Mouse (Mus musculus) kidney, embryonic 14.5 days (tissue): ENCODE measurements around the gene Sorcs1. TPM values are rescaled to one million over a fixed set of nuclear protein-coding genes. Genes with fewer than 3 reads are reported as not detected.

Experiments used
- ATAC-seq: fragments of 200-750 bp; cut with Nextera tagmentation; 2 replicates; pipeline ENCODE4 v1.8.0; 2017; ENCODE audit warnings: moderate number of reproducible peaks, mild to moderate bottlenecking, moderate TSS enrichment, moderate library complexity; ENCODE audit not compliant: low FRiP score, low TSS enrichment
- H3K27ac ChIP-seq: fragments of 300-500 bp; sonication (generic); 2 replicates; pipeline ENCODE4 v1.5.1; 2014; ENCODE audit warnings: low read depth, mild to moderate bottlenecking, low read length, moderate library complexity, mixed read lengths
- H3K27me3 ChIP-seq: fragments of 300-500 bp; sonication (generic); 2 replicates; pipeline ENCODE4 v1.6.1; 2014; ENCODE audit warnings: mild to moderate bottlenecking, low read length; ENCODE audit not compliant: control insufficient read depth, insufficient read depth
- H3K36me3 ChIP-seq: fragments of 300-500 bp; sonication (generic); 2 replicates; pipeline ENCODE4 v1.6.1; 2014; ENCODE audit warnings: low read length, mixed read lengths; ENCODE audit not compliant: control insufficient read depth, insufficient read depth
- H3K4me1 ChIP-seq: fragments of 300-500 bp; sonication (generic); 2 replicates; pipeline ENCODE4 v1.6.1; 2014; ENCODE audit warnings: low read length, mixed read lengths; ENCODE audit not compliant: control insufficient read depth, insufficient read depth
- H3K4me2 ChIP-seq: fragments of 300-500 bp; sonication (generic); replicated peaks from 2 replicates; pipeline ENCODE4 v1.6.1; 2014; ENCODE audit warnings: low read depth, mild to moderate bottlenecking, low read length
- H3K4me3 ChIP-seq: fragments of 300-500 bp; sonication (generic); 2 replicates; pipeline ENCODE4 v1.5.1; 2014; ENCODE audit warnings: mild to moderate bottlenecking, low read length
- H3K9ac ChIP-seq: fragments of 300-500 bp; sonication (generic); 2 replicates; pipeline ENCODE4 v1.6.1; 2014; ENCODE audit warnings: low read depth, mild to moderate bottlenecking, low read length, moderate library complexity
- H3K9me3 ChIP-seq: fragments of 300-500 bp; sonication (generic); 2 replicates; pipeline ENCODE4 v1.6.1; 2016; ENCODE audit warnings: low read length; ENCODE audit not compliant: control insufficient read depth
- WGBS: fragments of 180-500 bp; shearing (Covaris S2); extraction: QIAGEN DNeasy Blood & Tissue Kit; methylation state at CpG from one replicate; pipeline ENCODE4 v1.1.7; 2014; 5-methylcytosine and 5-hydroxymethylcytosine counted together
- polyA plus RNA-seq: library from polyadenylated mRNA; unstranded; fragments of >200 nt; fragmentation: Nextera tagmentation; extraction: Ambion mirVana; gene quantifications from 2 replicates; pipeline ENCODE4 v1.2.1, GENCODE M21; 2014

Gene Sorcs1
- polyA plus RNA-seq, 1 experiment from 2014 or later = 2.5 TPM

- ATAC-seq = no peak
- H3K4me2 ChIP-seq = no peak overlapping the region
- no peak overlapping the region for H3K27ac ChIP-seq
- no peak overlapping the region for H3K9ac ChIP-seq
- H3K9me3 ChIP-seq = no peaks in the 10 kb centered on the region
- no peaks in the 10 kb centered on the region for H3K36me3 ChIP-seq
- WGBS = 83% methylated on average over 4 of the region's 4 CpGs
- no peaks in the 10 kb centered on the region for H3K4me1 ChIP-seq
- H3K27me3 ChIP-seq = no peaks in the 10 kb centered on the region
- H3K4me3 ChIP-seq = no peak overlapping the region
Measured at GRCm38 (mm10) chr19:50597300-50597699, 81.1 kb downstream of the Sorcs1 start.

DNA sequence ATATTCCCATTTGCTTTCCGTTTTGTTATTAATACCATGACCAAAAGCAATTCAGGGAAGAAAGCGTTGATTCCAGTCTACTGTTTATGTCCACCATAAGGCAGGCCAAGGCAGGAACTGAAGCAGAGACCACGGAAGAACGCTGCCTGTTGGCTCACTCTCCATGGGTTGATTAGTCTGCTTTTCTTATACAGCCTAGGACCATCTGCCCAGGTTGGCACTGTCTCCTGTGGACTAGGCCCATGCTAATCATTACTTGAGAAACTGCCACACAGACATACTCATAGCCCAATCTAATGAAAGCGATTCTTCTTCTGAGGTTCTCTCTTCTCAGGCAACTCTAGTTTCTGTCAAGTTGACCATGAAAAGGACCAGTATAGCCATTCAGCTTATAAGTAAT is 92.3 kb downstream of the Sorcs1 start:
- WGBS = 95% methylated on average over 5 of the region's 5 CpGs
- ATAC-seq = no peak
- no peak overlapping the region for H3K4me3 ChIP-seq

DNA sequence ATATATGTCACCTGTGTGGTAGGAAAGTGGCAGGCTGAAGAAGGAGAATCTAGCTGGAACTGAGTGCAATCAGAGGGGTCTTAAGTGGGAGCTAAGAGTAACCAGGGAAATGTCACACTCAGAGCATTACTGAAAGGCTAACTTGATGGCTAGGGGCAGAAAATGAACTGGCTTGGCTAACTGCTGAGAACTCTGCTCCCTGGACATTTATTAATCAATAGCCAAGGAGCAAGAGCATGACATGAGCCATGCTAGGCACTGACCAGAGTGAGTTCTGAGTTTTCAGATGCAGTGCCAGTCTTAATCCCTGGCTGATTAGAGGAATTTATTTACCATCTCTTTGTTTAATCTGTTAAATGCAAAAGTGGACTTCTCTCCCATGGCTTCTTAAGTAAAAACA is 95.5 kb downstream of the Sorcs1 start:
- Histone ChIP-seq H3K9me3 (no peaks in the 10 kb centered on the region), H3K27me3 (no peaks in the 10 kb centered on the region), H3K36me3 (no peaks in the 10 kb centered on the region), H3K9ac (no peak overlapping the region), H3K27ac (no peak overlapping the region), H3K4me1 (no peaks in the 10 kb centered on the region), H3K4me2 (no peak overlapping the region), H3K4me3 (no peak overlapping the region)
- no peak for ATAC-seq

More for the DNA sequence above, 92.3 kb downstream of the Sorcs1 start:
- no peaks in the 10 kb centered on the region for H3K9me3 ChIP-seq
- H3K36me3 ChIP-seq = no peaks in the 10 kb centered on the region
- no peaks in the 10 kb centered on the region for H3K27me3 ChIP-seq
- H3K4me2 ChIP-seq = no peak overlapping the region
- H3K4me1 ChIP-seq = no peaks in the 10 kb centered on the region
- H3K27ac ChIP-seq = no peak overlapping the region
- no peak overlapping the region for H3K9ac ChIP-seq

- no peaks in the 10 kb centered on the region for H3K9me3 ChIP-seq
- H3K36me3 ChIP-seq = no peaks in the 10 kb centered on the region
- no peaks in the 10 kb centered on the region for H3K27me3 ChIP-seq
- H3K4me1 ChIP-seq = no peaks in the 10 kb centered on the region
- H3K9ac ChIP-seq = no peak overlapping the region
- no peak overlapping the region for H3K4me3 ChIP-seq
- H3K27ac ChIP-seq = no peak overlapping the region
- no peak overlapping the region for H3K4me2 ChIP-seq
- 84% methylated on average over 1 of the region's 1 CpGs for WGBS
- no peak for ATAC-seq
Measured at GRCm38 (mm10) chr19:50569669-50570195, 108.7 kb downstream of the Sorcs1 start.

- 88% methylated on average over 2 of the region's 2 CpGs for WGBS
- H3K4me3 ChIP-seq = no peak overlapping the region
- no peaks in the 10 kb centered on the region for H3K9me3 ChIP-seq
- ATAC-seq = no peak
- H3K27me3 ChIP-seq = no peaks in the 10 kb centered on the region
- no peak overlapping the region for H3K27ac ChIP-seq
- H3K9ac ChIP-seq = no peak overlapping the region
- no peaks in the 10 kb centered on the region for H3K36me3 ChIP-seq
- H3K4me1 ChIP-seq = no peaks in the 10 kb centered on the region
- no peak overlapping the region for H3K4me2 ChIP-seq
Measured at GRCm38 (mm10) chr19:50566306-50566705, 112.1 kb downstream of the Sorcs1 start.

DNA sequence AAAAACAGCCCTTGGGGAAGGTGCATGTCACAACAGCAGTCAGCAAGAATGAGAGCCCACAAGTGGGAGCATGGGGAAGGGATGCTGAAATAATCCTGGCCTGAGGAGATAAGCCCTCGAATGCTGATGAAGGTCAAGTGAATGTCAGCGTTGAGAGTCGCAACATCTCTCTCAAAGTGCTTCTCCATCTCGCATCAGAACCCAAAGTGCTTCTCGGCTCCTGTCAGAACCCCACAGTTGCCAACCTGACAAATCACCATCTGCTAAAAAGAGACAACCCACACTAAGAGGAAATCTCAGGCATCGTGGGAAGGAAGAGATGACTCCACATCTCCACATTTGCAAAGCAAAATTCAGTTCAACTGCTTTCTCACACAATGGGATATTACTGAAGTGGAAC is 119.7 kb downstream of the Sorcs1 start:
- Histone ChIP-seq H3K4me1 (no peaks in the 10 kb centered on the region), H3K9ac (no peak overlapping the region), H3K27me3 (no peaks in the 10 kb centered on the region), H3K36me3 (no peaks in the 10 kb centered on the region), H3K27ac (no peak overlapping the region), H3K4me3 (no peak overlapping the region), H3K9me3 (no peaks in the 10 kb centered on the region), H3K4me2 (no peak overlapping the region)
- WGBS = 69% methylated on average over 6 of the region's 6 CpGs
- no peak for ATAC-seq

DNA sequence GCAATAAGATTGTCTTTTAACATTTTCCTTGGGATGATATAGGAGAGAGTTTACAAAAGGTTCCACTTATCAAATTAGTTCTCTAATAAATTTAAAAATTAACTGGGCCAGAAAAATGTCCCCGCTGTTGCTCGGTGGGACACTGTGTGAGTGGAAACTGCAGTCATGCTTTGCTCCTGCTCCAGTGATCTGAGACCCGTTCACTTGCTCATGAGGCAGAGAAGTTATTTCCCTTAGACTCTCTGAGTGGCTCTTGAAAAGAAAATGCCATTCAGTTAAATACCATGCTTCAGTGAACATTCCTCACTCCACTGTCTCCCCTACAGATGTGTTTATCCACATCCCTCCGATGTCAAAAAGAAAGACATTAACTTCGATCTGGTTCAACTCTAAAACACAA is 144.4 kb downstream of the Sorcs1 start:
- H3K27me3 ChIP-seq = no peaks in the 10 kb centered on the region
- H3K4me1 ChIP-seq = no peaks in the 10 kb centered on the region
- H3K9me3 ChIP-seq = no peaks in the 10 kb centered on the region
- H3K9ac ChIP-seq = no peak overlapping the region
- ATAC-seq = peak; percentile 75; the same call in 1 of the 2 replicates
- 45% methylated on average over 5 of the region's 5 CpGs for WGBS
- no peak overlapping the region for H3K4me2 ChIP-seq
- no peaks in the 10 kb centered on the region for H3K36me3 ChIP-seq
- H3K27ac ChIP-seq = no peak overlapping the region
- H3K4me3 ChIP-seq = no peak overlapping the region

- ATAC-seq = no peak
- Histone ChIP-seq H3K4me3 (no peak overlapping the region), H3K36me3 (no peaks in the 10 kb centered on the region), H3K9me3 (no peaks in the 10 kb centered on the region), H3K27ac (no peak overlapping the region), H3K4me1 (no peaks in the 10 kb centered on the region), H3K4me2 (no peak overlapping the region), H3K27me3 (no peaks in the 10 kb centered on the region), H3K9ac (no peak overlapping the region)
- 88% methylated on average over 3 of the region's 3 CpGs for WGBS
Measured at GRCm38 (mm10) chr19:50527835-50528234, 150.6 kb downstream of the Sorcs1 start.

- Histone ChIP-seq H3K9me3 (no peaks in the 10 kb centered on the region), H3K4me1 (no peaks in the 10 kb centered on the region), H3K4me3 (no peak overlapping the region), H3K9ac (no peak overlapping the region), H3K4me2 (no peak overlapping the region), H3K36me3 (no peaks in the 10 kb centered on the region), H3K27me3 (no peaks in the 10 kb centered on the region), H3K27ac (no peak overlapping the region)
- ATAC-seq = no peak
- 84% methylated on average over 8 of the region's 8 CpGs for WGBS
Measured at GRCm38 (mm10) chr19:50526094-50526493, 152.4 kb downstream of the Sorcs1 start.
